Mouse (Mus musculus): Measurements from ENCODE around the gene Slc45a2.

DNA sequence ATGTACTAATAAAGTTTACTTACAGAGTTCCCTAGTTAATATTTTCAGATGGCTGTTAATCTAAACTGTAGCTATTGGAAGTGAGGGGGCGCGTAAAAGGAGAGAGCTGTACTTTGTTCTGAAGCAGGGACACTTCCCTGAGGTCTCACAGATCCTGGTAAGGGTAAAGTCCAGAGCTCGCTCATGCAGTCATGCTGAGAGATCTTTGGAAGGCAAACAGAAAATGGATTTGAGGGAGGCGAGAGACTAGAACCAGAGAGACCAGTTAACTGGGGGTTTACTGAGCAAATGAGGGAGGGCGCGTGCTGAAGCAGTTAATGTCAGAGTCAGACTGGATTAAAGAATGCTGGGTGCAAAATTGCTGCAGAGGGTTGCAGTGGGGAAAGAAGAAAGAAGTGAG, 14.8 kb upstream of the Slc45a2 start:
- TF ChIP-seq CTCF (IDR thresholded peaks at IDR 0.05; ENCODE audit: borderline replicate concordance, extremely low read depth, insufficient read depth, insufficient read length), result no peak
- no peak for TF ChIP-seq POLR2A (IDR thresholded peaks at IDR 0.05; ENCODE audit: borderline replicate concordance, extremely low read depth, insufficient read depth, insufficient read length, poor library complexity, severe bottlenecking)

Data from brain, embryonic 14.5 days (tissue).